Mouse (Mus musculus): Measurements from ENCODE around the gene Fdxr.

- TF ChIP-seq EP300 (IDR thresholded peaks at IDR 0.05; ENCODE audit: low read depth) (no peak), CTCF (IDR thresholded peaks at IDR 0.05; ENCODE audit: low read depth) (no peak)
Observed at GRCm38 (mm10) chr11:115257775-115258510, 18.9 kb downstream of the Fdxr start.

All from liver, postnatal 0 days (tissue).